Mouse (Mus musculus) liver, postnatal 0 days (tissue): ENCODE measurements around the gene Bpifb1.

Experiments used
- CTCF ChIP-seq: sonication (generic); IDR thresholded peaks from 2 replicates; pipeline ENCODE4 v1.5.1; 2016; ENCODE audit warnings: antibody characterized with exemption, low read depth
- EP300 ChIP-seq: IDR thresholded peaks from 2 replicates; pipeline ENCODE4 v1.6.1; 2016; ENCODE audit warnings: antibody characterized with exemption, low read depth, mild to moderate bottlenecking

GRCm38 (mm10) chr2:154211121-154211520 lies 20.5 kb downstream of the Bpifb1 start:
- TF ChIP-seq CTCF, result no peak
- no peak for TF ChIP-seq EP300
